Mouse (Mus musculus): ENCODE results near the gene Gsto2. TPM values are rescaled to one million over a fixed set of nuclear protein-coding genes. Genes with fewer than 3 reads are reported as not detected.

Gene Gsto2
- polyA plus RNA-seq, 1 experiment: 284 TPM

- H3K36me3 ChIP-seq (ENCODE audit: control insufficient read depth, insufficient read depth, low read length): no peaks in the 10 kb centered on the region
- peaks cover 12% of the 10 kb centered on the region for H3K4me1 ChIP-seq (ENCODE audit: control insufficient read depth, insufficient read depth, low read length)
- no peak overlapping the region for H3K27ac ChIP-seq (ENCODE audit: control insufficient read depth, insufficient read depth, low read depth, low read length)
- TF ChIP-seq CTCF (IDR thresholded peaks at IDR 0.05; ENCODE audit: control insufficient read depth, insufficient read depth, insufficient replicate concordance, low read depth, low read length) (no peak), POLR2A (IDR thresholded peaks at IDR 0.05; ENCODE audit: control insufficient read depth, low read depth, low read length) (no peak)
- no peaks in the 10 kb centered on the region; the same call in 1 of the 2 replicates for H3K27me3 ChIP-seq (ENCODE audit: control insufficient read depth, insufficient read depth, low read length)
- H3K4me3 ChIP-seq (ENCODE audit: control insufficient read depth, low read depth, low read length): peak overlapping the region; percentile 82
Measured at GRCm38 (mm10) chr19:47914191-47914590, 48.9 kb downstream of the Gsto2 start.

GRCm38 (mm10) chr19:47915251-47915650 is 49.9 kb downstream of the Gsto2 start:
- no peak for TF ChIP-seq POLR2A (IDR thresholded peaks at IDR 0.05; ENCODE audit: control insufficient read depth, low read depth, low read length)
- Histone ChIP-seq H3K27me3 (ENCODE audit: control insufficient read depth, insufficient read depth, low read length) (no peaks in the 10 kb centered on the region; the same call in 1 of the 2 replicates), H3K36me3 (ENCODE audit: control insufficient read depth, insufficient read depth, low read length) (no peaks in the 10 kb centered on the region), H3K4me3 (ENCODE audit: control insufficient read depth, low read depth, low read length) (no peak overlapping the region), H3K27ac (ENCODE audit: control insufficient read depth, insufficient read depth, low read depth, low read length) (no peak overlapping the region), H3K4me1 (ENCODE audit: control insufficient read depth, insufficient read depth, low read length) (peaks cover 6% of the 10 kb centered on the region)

GRCm38 (mm10) chr19:47917396-47917795 is 52.1 kb downstream of the Gsto2 start:
- H3K4me3 ChIP-seq (ENCODE audit: control insufficient read depth, low read depth, low read length): no peak overlapping the region
- peaks cover 6% of the 10 kb centered on the region for H3K4me1 ChIP-seq (ENCODE audit: control insufficient read depth, insufficient read depth, low read length)
- TF ChIP-seq CTCF (IDR thresholded peaks at IDR 0.05; ENCODE audit: control insufficient read depth, insufficient read depth, insufficient replicate concordance, low read depth, low read length): no peak
- TF ChIP-seq POLR2A (IDR thresholded peaks at IDR 0.05; ENCODE audit: control insufficient read depth, low read depth, low read length): no peak
- no peak overlapping the region for H3K27ac ChIP-seq (ENCODE audit: control insufficient read depth, insufficient read depth, low read depth, low read length)
- H3K36me3 ChIP-seq (ENCODE audit: control insufficient read depth, insufficient read depth, low read length): no peaks in the 10 kb centered on the region
- no peaks in the 10 kb centered on the region; the same call in 1 of the 2 replicates for H3K27me3 ChIP-seq (ENCODE audit: control insufficient read depth, insufficient read depth, low read length)

DNA sequence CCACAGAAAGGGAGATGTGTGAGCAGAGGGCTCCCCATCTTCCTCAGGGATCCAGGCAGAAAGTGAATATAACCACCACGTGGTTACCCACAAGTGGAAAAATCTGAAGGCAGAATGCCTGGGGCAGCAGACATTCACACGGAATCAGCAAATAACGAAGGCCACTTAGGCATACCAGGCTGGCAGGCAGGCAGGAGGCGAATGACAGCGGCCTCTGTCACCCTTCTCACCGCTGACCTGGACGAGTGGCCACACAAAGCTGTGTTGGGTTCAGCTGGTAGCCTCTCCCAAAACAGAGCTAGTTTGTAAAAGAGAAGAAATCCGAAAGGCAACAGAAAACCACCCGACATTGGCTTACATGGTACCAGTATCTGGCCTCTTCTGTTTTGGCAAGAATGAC is 52.7 kb downstream of the Gsto2 start:
- Histone ChIP-seq H3K4me1 (ENCODE audit: control insufficient read depth, insufficient read depth, low read length) (peaks cover 6% of the 10 kb centered on the region), H3K4me3 (ENCODE audit: control insufficient read depth, low read depth, low read length) (no peak overlapping the region), H3K27me3 (ENCODE audit: control insufficient read depth, insufficient read depth, low read length) (no peaks in the 10 kb centered on the region; the same call in 1 of the 2 replicates), H3K27ac (ENCODE audit: control insufficient read depth, insufficient read depth, low read depth, low read length) (no peak overlapping the region), H3K36me3 (ENCODE audit: control insufficient read depth, insufficient read depth, low read length) (no peaks in the 10 kb centered on the region)
- TF ChIP-seq CTCF (IDR thresholded peaks at IDR 0.05; ENCODE audit: control insufficient read depth, insufficient read depth, insufficient replicate concordance, low read depth, low read length) (no peak), POLR2A (IDR thresholded peaks at IDR 0.05; ENCODE audit: control insufficient read depth, low read depth, low read length) (no peak)

GRCm38 (mm10) chr19:47918455-47919101 is 53.2 kb downstream of the Gsto2 start:
- H3K27me3 ChIP-seq (ENCODE audit: control insufficient read depth, insufficient read depth, low read length): no peaks in the 10 kb centered on the region; the same call in 1 of the 2 replicates
- TF ChIP-seq POLR2A (IDR thresholded peaks at IDR 0.05; ENCODE audit: control insufficient read depth, low read depth, low read length) (no peak), CTCF (IDR thresholded peaks at IDR 0.05; ENCODE audit: control insufficient read depth, insufficient read depth, insufficient replicate concordance, low read depth, low read length) (no peak)
- peak overlapping the region; percentile 78 for H3K4me3 ChIP-seq (ENCODE audit: control insufficient read depth, low read depth, low read length)
- H3K36me3 ChIP-seq (ENCODE audit: control insufficient read depth, insufficient read depth, low read length): no peaks in the 10 kb centered on the region
- H3K4me1 ChIP-seq (ENCODE audit: control insufficient read depth, insufficient read depth, low read length): peaks cover 6% of the 10 kb centered on the region
- no peak overlapping the region for H3K27ac ChIP-seq (ENCODE audit: control insufficient read depth, insufficient read depth, low read depth, low read length)

- no peaks in the 10 kb centered on the region for H3K36me3 ChIP-seq (ENCODE audit: control insufficient read depth, insufficient read depth, low read length)
- no peak within 1 kb of the TSS for H3K27ac ChIP-seq (ENCODE audit: control insufficient read depth, insufficient read depth, low read depth, low read length)
- no peaks in the 10 kb centered on the region; the same call in 1 of the 2 replicates for H3K27me3 ChIP-seq (ENCODE audit: control insufficient read depth, insufficient read depth, low read length)
- TF ChIP-seq POLR2A (IDR thresholded peaks at IDR 0.05; ENCODE audit: control insufficient read depth, low read depth, low read length): no peak
- TF ChIP-seq CTCF (IDR thresholded peaks at IDR 0.05; ENCODE audit: control insufficient read depth, insufficient read depth, insufficient replicate concordance, low read depth, low read length): no peak
- H3K4me1 ChIP-seq (ENCODE audit: control insufficient read depth, insufficient read depth, low read length): peaks cover 3% of the 10 kb centered on the region; the same call in 1 of the 2 replicates
- H3K4me3 ChIP-seq (ENCODE audit: control insufficient read depth, low read depth, low read length): peak within 1 kb of the TSS; percentile 78
Measured at GRCm38 (mm10) chr19:47919126-47919965, 54.0 kb downstream of the Gsto2 start, which contains the start of the genes Cfap43 and Itprip. Gene Cfap43 (minus strand): TSS chr19:47919287. Gene Itprip (minus strand): TSS chr19:47919299.

- H3K4me1 ChIP-seq (ENCODE audit: control insufficient read depth, insufficient read depth, low read length): peaks cover 3% of the 10 kb centered on the region; the same call in 1 of the 2 replicates
- TF ChIP-seq CTCF (IDR thresholded peaks at IDR 0.05; ENCODE audit: control insufficient read depth, insufficient read depth, insufficient replicate concordance, low read depth, low read length) (no peak), POLR2A (IDR thresholded peaks at IDR 0.05; ENCODE audit: control insufficient read depth, low read depth, low read length) (no peak)
- no peaks in the 10 kb centered on the region for H3K36me3 ChIP-seq (ENCODE audit: control insufficient read depth, insufficient read depth, low read length)
- H3K27me3 ChIP-seq (ENCODE audit: control insufficient read depth, insufficient read depth, low read length): no peaks in the 10 kb centered on the region; the same call in 1 of the 2 replicates
- H3K27ac ChIP-seq (ENCODE audit: control insufficient read depth, insufficient read depth, low read depth, low read length): no peak overlapping the region
- no peak overlapping the region for H3K4me3 ChIP-seq (ENCODE audit: control insufficient read depth, low read depth, low read length)
Measured at GRCm38 (mm10) chr19:47919966-47920375, 54.6 kb downstream of the Gsto2 start.
